Mouse (Mus musculus): Measurements from ENCODE around the gene Golph3. TPM values are rescaled to one million over a fixed set of nuclear protein-coding genes. Genes with fewer than 3 reads are reported as not detected.
A peak's percentile ranks its signal among the peaks of the same experiment; 100 is the strongest.

Gene Golph3
- total RNA-seq, 2 experiments from 2014 or later: 68.6 to 77.7 TPM

DNA sequence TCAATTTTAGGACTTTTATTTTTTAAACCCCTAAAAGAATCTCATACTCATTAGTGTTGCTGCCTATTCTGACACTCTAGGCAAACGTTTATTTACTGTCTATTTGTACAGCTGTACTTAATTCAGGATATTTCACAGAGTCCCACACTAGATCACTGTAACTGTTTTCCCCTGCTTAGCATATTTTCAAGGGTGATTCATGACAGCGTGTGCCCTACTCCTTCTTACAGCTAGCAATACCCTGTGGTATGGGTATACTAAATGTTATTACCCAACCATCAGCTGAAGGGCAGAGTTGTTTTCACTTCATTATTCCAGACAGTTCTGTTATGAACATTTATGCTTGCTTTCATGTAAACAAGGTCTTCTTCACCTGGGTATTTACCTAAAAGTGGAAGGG lies 5.3 kb upstream of the Golph3 start:
- ATAC-seq (replicated peaks; ENCODE audit: low FRiP score, poor library complexity, severe bottlenecking): no peak

DNA sequence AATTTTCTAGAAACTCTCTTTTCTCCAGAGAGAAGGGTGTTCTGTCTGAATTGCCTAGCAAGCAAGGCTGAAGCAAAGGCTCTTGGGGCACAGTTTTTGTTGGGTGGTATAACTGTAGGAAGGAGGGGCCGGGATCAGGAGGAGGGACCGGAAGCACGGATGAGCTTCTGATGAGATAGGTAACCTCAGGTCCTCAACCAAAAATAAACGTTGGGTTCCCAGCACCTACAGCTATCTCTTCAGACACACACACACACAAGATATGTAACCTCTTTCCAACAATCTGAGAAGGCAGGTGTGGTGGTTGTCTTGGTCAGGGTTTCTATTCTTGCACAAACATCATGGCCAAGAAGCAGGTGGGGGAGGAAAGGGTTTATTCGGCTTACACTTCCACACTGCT lies 4.0 kb upstream of the Golph3 start:
- ATAC-seq (replicated peaks; ENCODE audit: low FRiP score, poor library complexity, severe bottlenecking): no peak

DNA sequence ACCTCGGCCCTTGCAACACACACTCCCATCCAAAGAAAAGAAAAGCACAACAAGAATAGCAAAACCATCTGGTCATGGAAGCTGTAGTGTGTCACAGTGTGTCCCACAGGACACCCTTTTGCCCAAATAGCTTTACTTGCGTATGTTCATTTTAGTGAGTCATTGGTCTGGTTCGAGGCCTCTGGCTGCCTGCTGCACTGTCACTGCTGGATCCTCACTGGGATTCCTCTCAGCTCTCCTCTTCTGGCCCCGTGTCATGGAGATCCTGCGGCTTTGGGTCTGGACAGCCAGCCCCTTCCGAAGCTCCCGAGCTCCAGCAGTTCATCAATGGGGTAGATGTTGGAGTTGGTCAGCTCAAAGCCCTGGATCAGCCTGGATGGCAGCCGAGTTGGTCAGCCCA lies 2.8 kb upstream of the Golph3 start:
- ATAC-seq (replicated peaks; ENCODE audit: low FRiP score, poor library complexity, severe bottlenecking): no peak

DNA sequence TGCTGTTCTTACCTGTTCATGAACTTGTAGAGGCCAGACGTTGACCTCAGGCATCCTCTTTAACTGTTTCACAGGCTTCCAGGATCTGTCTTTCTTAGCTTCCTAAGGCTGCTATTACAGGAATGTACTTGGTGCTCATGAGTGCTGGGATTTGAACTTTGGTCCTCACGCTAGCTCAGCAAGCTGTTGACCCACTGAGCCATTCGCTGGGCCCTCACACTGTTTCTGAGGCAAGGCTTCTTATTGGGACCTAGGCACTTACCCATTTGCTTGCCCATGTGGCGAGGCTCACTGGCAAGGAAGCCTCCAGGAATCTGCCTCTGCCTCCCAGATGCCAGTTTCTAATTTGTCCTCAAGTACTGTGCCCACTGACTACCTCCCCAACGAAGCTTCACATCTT lies 1.4 kb upstream of the Golph3 start:
- no peak for ATAC-seq (replicated peaks; ENCODE audit: low FRiP score, poor library complexity, severe bottlenecking)

- peak; percentile 24 for ATAC-seq (replicated peaks; ENCODE audit: low FRiP score, poor library complexity, severe bottlenecking)
Measured at GRCm38 (mm10) chr15:12320441-12321090, 684 bp upstream of the Golph3 start.

- peak; percentile 32 for ATAC-seq (replicated peaks; ENCODE audit: low FRiP score, poor library complexity, severe bottlenecking)
Measured at GRCm38 (mm10) chr15:12321788-12322621, 755 bp downstream of the Golph3 start, which contains the start of gene 1810049J17Rik. 1810049J17Rik (minus strand) TSS chr15:12321899.

- ATAC-seq (replicated peaks; ENCODE audit: low FRiP score, poor library complexity, severe bottlenecking): no peak
Measured at GRCm38 (mm10) chr15:12322676-12323402, 1.6 kb downstream of the Golph3 start.

- ATAC-seq (replicated peaks; ENCODE audit: low FRiP score, poor library complexity, severe bottlenecking): no peak
Measured at GRCm38 (mm10) chr15:12324326-12324725, 3.1 kb downstream of the Golph3 start.

DNA sequence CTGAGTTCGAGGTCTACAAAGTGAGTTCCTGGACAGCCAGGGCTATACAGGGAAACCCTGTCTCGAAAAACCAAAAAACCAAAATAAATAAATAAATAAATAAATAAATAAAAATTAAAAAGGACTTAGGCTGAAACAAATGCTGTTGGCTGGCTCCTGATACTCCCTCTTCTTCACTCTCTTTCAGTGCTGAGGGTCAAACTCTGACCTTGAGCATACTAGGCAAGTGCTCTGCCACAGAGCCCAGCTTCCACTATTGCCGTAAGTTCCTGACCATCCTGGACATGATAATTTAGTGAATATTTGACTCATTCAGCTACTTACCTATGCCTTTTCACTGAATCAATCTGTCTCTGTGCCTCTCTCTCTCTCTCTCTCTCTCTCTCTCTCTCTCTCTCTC lies 9.1 kb downstream of the Golph3 start:
- ATAC-seq (replicated peaks; ENCODE audit: low FRiP score, poor library complexity, severe bottlenecking): no peak

DNA sequence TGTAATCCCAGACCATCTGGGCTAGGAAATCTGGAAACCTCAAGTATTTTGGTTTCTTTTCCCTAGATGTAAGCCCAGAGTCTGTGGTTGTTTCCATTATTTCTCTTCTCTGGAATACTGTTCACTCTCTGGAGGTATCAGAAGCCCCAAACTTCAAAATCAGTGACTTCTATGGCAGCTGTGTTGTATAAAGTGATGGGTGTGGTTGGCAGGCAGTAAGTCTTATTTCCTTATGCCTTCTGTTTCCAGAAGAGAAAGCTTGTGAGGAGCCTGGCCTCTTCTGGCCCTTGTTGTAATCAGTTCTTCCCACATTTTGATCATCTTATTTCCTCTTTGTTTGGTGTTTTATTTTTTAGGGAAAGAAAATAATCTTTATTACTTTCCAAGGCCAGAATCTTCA lies 9.6 kb downstream of the Golph3 start:
- ATAC-seq (replicated peaks; ENCODE audit: low FRiP score, poor library complexity, severe bottlenecking): no peak

DNA sequence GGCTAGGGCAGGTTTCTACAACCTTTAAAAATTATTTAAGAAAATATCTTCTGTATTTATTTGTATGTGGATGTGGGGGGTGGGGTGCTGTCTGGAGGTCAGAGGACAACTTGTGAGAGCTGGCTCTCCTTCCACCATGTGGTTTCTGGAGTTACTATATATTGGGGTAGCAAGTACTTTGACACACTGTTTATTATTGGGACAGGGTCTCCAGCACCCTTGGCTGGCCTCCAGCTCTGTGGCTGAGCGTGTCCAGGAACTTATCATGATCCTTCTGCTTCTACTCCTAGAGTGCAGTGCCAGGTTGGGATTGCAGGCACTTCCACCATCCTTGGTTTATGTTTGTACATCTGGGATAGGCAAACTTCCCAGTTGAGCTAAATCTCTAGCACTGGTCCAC lies 10.1 kb downstream of the Golph3 start:
- no peak for ATAC-seq (replicated peaks; ENCODE audit: low FRiP score, poor library complexity, severe bottlenecking)

DNA sequence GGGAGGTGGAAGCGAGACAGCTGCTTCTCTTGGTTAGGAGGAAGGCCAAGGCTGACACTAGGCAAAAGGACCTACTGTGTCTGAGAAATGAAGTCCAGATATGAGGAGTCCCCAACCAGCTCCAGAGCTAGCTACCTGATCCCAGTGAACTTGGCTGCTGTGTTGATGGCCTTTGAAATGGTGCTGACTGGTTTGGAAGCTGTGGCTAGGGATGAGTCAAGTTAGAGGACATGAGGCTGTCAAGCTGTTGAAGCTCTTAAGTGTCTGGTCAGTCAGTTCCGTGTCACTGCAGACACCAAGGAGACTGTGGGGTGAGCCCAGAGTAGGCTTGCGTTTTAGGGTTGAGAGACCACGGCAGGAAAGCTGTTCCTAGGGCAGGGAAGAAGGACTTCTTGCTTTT lies 13.1 kb downstream of the Golph3 start:
- no peak for ATAC-seq (replicated peaks; ENCODE audit: low FRiP score, poor library complexity, severe bottlenecking)

DNA sequence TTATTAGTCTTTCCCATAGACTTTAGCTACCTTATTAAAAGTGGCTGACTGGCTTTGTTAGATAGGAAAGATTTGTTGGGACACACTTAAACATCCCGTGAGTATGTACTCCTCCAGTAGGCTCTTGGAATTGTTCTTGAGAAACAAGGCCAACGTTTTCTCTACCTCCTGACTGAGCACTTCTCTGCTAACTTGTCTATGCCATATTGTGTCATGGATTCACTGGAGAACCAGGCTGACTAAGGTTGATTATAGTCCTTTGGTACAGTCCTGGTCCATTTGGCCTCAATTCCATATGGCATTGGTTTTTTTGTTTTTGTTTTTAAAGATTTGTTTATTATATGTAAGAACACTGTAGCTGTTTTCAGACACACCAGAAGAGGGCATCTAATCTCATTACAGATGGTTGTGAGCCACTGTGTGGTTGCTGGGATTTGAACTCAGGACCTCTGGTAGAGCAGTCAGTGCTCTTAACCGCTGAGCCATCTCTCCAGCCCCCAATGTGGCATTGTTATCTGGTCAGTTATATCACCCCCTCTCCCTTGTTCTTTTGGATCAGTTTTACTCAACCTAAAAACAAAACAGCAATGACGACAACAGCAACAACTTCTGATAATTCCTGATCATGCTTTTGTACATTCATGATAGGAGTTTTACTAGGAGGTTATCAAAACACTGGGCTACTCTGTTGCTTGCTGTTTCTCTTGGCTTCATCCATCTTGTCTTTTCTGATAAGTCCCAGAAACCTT lies 16.0 kb downstream of the Golph3 start:
- ATAC-seq (replicated peaks; ENCODE audit: low FRiP score, poor library complexity, severe bottlenecking): no peak

DNA sequence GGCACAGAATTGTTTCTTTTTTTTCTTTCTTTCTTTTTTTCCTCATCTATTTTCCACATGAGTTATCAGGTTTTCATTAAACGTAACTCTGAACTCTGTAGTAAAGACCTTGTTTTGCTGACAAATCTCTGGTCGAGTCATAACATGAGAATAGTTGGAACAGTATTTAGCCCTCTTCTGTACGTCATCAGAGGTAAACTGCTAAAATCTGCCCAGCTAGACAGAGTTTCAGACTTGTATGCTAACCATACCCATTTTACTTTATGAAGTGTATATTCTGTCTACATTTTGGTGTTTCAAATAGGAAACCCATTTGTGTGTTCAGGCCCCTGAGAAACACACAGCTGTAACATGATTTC lies 16.5 kb downstream of the Golph3 start:
- ATAC-seq (replicated peaks; ENCODE audit: low FRiP score, poor library complexity, severe bottlenecking): no peak

GRCm38 (mm10) chr15:12340536-12341400 lies 19.5 kb downstream of the Golph3 start:
- peak; percentile 39 for ATAC-seq (replicated peaks; ENCODE audit: low FRiP score, poor library complexity, severe bottlenecking)

DNA sequence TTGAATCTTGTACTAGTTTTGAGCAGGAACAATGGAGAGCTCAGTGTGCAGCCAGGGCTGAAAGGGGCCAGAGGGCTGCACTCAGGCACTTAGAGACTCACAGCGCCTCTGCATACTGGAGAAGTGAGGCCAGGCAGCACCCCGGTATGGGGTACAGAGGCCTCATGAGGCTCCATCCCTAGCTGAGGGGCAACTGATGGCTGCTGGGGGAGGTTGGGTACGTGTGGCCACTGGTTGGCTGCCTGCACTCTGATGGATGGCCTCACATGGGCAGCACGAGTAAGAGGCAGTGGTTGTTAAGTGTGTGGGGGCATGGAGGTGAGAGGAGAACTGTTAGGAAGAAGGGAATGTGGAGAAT lies 20.1 kb downstream of the Golph3 start:
- peak; percentile 19 for ATAC-seq (replicated peaks; ENCODE audit: low FRiP score, poor library complexity, severe bottlenecking)

DNA sequence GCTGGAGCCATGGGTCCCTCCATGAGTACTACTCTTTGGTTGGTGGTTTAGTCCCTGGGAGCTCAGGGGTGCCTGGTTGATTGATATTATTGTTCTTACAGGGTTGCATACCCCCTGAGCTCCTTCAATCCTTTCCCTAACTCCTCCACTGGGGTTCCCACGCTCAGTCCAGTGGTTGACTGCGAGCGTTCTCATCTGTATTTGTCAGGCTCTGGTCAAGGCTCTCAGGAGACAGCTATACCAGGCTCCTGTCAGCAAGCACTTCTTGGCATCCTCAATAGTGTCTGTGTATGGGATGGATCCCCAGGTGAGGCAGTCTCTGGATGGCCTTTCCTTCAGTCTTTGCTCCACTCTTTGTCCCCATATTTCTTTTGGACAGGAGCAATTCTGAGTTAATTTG lies 25.7 kb downstream of the Golph3 start:
- no peak for ATAC-seq (replicated peaks; ENCODE audit: low FRiP score, poor library complexity, severe bottlenecking)

- no peak for ATAC-seq (replicated peaks; ENCODE audit: low FRiP score, poor library complexity, severe bottlenecking)
Measured at GRCm38 (mm10) chr15:12348950-12349349, 27.7 kb downstream of the Golph3 start.

GRCm38 (mm10) chr15:12349840-12350239 lies 28.6 kb downstream of the Golph3 start:
- ATAC-seq (replicated peaks; ENCODE audit: low FRiP score, poor library complexity, severe bottlenecking): no peak

All from erythroblast, adult 5-6 weeks (primary cell).